Mouse (Mus musculus) heart, adult 11 months (tissue): ENCODE results near the gene Cypt12.

ENCODE experiments used
- DNase-seq: peaks from one replicate; pipeline ENCODE4 v3.0.0; 2022

Cypt12 gene

DNA sequence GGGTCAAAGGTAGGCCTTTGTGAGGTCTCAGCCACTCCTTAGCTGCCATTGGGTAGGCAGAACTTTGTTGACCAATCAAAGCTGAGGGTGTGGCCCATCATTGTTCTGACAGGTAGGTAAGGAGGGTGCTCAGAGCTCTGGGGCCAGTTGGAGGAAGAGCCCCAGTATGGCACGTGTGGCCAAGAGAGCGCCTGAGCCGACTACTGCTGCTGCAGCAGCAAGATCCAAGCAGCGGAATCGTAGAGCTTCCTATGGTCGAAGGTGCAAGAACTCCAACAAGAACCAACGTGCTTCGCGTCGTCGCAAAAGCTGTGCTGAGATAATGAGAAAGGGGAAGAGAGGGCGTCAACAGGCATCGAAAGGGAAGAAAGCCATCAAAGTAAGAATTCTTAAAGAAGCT is at the start of gene Cypt12:
Gene Cypt12, plus strand, starts transcription at position 112 of the 400 bp plus-strand sequence.
- peak; percentile 55 for DNase-seq

DNA sequence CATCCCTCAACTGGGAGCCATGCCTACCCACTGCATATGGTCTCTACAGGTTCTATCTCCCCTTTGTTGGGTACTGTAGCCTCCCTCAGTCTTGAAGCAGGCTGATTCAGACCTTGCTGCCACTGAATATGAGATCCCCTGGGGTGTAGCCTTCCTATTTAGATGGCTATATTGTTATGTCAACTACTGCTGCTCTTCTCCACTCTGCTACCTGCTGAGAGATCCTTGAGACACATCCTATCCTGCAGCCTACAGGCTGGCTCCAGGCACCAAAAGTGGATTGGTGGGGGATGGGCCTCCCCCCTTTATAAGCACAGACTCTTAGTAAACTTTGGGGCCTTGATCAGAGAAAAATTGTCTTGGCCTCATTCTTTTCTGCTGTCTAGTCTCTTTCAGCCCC is 34.4 kb upstream of the Cypt12 start:
- DNase-seq, result no peak

DNA sequence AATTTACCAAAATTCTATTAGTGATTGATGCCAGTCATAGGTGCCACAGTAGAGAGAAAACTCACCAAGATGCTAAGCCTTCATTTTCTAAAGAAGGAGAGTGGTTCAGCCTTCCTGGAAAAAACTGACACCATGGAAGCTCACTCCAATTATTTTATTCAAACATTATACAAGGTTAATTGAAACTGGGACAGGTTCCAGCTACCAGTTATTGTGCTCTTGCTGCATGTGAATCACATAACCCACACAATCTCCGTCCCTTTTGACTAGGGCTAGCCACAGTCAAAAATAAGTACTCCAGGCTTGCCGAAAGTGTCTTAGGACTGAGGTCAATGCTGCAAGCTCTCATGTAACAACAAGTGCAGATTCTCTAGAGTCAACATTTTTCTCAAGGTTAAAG is 8.0 kb upstream of the Cypt12 start:
- no peak for DNase-seq
